Mouse (Mus musculus): ENCODE data around the gene Snrnp27. TPM values are rescaled to one million over a fixed set of nuclear protein-coding genes. Genes with fewer than 3 reads are reported as not detected.

Snrnp27 gene
- 61.2 and 76.3 TPM in 2 replicates for polyA plus RNA-seq (2012; rRNA removed)

DNA sequence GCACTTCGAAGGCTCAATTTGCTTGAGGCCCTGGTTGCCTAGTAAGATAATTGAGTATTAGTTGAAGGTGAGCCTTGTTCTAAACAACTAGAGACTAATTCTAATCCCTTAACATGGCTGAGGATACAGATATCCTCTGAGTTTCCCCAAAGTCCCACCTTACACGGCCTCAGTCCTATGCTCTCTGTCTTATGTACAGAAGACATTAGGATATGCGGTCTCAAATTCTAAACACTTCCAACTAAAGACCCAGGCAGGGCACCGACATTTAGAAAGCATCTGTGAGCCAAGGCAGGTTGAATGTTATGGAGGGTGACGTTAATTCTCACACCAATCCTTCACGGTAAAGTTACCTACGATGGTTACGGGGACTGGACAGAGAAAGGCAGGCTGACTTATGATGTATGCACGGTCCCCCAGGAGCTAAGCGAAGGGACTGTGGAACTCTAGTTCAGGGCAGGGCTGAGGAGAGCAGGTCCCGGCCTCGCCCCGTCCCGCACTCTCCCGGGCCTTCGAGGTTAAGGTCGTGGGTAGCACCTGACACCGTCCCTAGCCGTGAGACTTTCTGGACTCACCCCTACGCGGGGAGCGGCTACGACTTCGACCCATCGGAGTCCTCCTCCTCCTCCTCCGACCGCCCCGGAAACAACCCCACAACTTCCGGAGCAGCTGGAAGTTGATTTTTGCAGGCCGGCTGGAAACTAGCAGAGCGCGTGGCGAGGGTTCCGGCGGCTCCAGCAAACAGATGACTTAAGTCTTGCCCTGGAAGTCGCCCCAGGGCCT is at the start of gene Snrnp27:
TSS of gene Snrnp27 (minus strand) at position 651 of the 783 bp plus-strand sequence.

DNA sequence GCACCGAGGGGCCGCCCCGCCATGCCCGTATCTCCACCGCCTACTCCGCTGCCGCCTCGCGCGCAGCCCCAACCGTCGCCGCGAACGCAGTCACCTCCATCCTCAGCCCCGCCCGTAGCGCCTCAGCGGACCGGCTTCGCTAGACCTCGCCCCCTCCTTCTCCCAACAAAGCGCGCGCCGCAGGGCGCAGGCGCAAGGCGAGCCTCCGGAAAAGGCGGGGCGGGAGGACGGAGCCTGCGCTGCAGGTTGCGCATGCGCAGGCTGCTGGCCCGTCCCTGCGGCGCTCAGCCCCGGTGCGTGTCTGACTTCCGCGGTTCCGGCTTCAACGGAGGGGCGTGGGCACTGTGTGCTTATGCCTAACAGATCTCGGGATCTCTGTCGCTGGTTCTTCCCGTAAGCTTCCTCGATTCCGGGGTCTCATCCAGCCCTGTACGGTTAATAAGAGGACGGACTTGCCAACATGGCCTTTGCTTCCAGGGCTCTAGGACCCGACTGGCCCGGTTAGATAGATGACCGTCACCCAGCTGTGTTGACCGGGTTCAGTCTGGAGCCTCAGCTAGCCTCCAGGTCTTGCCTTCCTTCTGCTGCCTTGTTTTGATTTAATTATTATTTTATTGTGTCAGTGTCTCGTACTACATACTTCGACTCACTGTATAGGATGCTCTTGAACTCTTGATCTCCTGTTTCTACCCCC is 49.0 kb upstream of the Snrnp27 start, which contains the start of gene Gmcl1:
TSS of gene Gmcl1 (minus strand) at position 201 of the 694 bp plus-strand sequence.

DNA sequence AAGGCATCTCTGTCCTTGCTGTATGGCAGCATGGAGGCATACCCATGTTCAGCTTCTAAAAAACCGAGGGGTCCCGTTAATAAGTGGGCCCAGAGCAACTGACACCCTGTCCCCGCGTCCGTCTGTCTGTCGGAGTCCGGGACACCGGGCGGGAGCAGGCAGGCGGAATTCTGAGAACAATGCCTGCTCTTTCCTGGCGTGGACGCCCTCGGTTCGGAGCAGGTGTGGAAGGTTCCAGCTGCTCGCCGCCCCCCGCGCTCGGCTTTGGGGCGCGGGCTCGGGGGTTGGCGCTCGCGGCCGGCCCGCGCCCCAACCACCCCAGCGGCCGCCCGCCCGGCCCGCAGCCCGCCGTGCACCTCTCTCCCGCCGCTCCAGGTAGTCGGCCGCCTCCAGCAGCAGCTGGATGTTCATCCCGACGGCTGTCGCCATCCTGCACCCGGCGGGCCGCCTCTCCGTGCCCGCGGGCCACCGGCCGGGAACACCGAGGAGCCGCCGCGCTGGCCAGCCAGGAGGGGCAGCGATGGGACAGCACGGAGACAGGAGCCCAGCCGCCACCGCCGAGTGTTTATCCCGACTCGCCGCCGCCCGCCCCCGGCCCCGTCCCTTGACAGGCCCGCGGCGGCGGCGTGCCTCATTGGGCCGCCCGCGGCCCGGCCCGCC is 15.6 kb downstream of the Snrnp27 start, which contains the start of gene Mxd1:
TSS of gene Mxd1 (minus strand) at position 582 of the 660 bp plus-strand sequence.

DNA sequence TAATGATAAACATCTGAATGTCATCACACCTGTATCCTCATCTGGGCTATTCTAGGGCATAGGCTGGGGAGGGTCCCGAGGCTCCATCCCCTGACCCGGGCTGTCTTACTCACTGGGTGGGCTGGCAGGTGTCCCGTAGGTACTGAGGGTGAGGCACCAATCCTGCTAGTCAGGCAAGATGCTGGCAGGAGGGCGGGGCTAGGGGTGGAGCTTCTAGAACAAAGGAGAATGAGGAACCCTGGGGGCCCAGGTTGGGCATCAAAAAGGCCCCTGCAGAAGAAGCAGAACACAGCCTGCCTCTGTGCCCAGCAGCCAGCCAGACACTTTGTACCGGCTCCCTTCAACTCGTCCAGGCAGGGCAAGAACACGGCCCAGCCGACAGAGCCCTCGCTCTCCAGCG is 56.4 kb downstream of the Snrnp27 start, which contains the start of gene Asprv1:
TSS of gene Asprv1 (plus strand) at position 219 of the 400 bp plus-strand sequence.

Other genes starting within 250 kb of the Snrnp27 start
- 19.0 and 21.5 TPM in 2 replicates for gene C87436, start 246.1 kb downstream of the Snrnp27 start, polyA plus RNA-seq (2012; rRNA removed)
- gene Pcbp1, start 158.2 kb downstream of the Snrnp27 start, polyA plus RNA-seq (2012; rRNA removed): 240 and 247 TPM in 2 replicates
- gene Asprv1, start 56.4 kb downstream of the Snrnp27 start, polyA plus RNA-seq (2012; rRNA removed): 1.4 and 2.6 TPM in 2 replicates
- gene Mxd1, start 15.4 kb downstream of the Snrnp27 start, polyA plus RNA-seq (2012; rRNA removed): 19.0 and 19.1 TPM in 2 replicates
- 34.3 and 37.4 TPM in 2 replicates for gene Gmcl1, start 48.9 kb upstream of the Snrnp27 start, polyA plus RNA-seq (2012; rRNA removed)
- gene Anxa4, start 109.1 kb upstream of the Snrnp27 start, polyA plus RNA-seq (2012; rRNA removed): 4.5 and 9.4 TPM in 2 replicates
- gene Aak1, start 165.0 kb upstream of the Snrnp27 start, polyA plus RNA-seq (2012; rRNA removed): 38.6 and 39.2 TPM in 2 replicates